Mouse (Mus musculus): ENCODE results near the gene Vkorc1l1.

- no peak for TF ChIP-seq CTCF (IDR thresholded peaks at IDR 0.05; ENCODE audit: low read depth)
- TF ChIP-seq EP300 (IDR thresholded peaks at IDR 0.05; ENCODE audit: low read depth), result no peak
Observed at GRCm38 (mm10) chr5:130027696-130028095, 85.9 kb downstream of the Vkorc1l1 start.

All from heart, postnatal 0 days (tissue).